Comparison of ENCODE assay signal across 24 mouse cellular contexts in the genomic region with DNA sequence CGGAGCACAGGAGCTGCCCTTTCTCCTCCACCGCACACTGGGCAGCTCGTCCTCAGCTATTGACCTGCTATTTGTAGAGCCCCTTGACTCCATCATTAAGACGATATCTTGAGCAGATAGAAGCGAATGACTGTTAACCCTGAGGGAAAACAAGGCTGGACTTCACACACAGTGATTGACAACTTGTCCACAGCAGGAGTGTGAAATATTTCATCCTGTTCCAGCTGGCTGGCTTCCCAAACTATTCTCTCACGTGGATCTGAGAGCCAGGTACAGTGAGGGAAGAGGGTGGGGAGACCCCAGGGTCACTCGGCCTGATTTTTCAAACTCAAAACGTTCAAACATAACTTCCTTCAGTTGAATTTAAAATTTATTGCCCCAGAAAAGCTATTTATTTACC.
A peak's percentile ranks its signal among the peaks of the same experiment; 100 is the strongest.
DNase-seq lines count a peak whose midpoint lies in the region; ATAC-seq lines count a peak whose summit lies in the region.
"Had no signal": no experiment of that assay in that cellular context is flagged by ENCODE, and none has a peak within 500 bp of the region (broad histone marks: within the 10 kb centered on the region; RNA-seq: fewer than 3 reads in every experiment).

No protein-coding gene starts in this region.

- 66% methylated on average over 8 of the region's 8 CpGs for WGBS in forebrain, embryonic 14.5 days
- 53% methylated on average over 8 of the region's 8 CpGs for WGBS in forebrain, embryonic 13.5 days
- 52% methylated on average over 8 of the region's 8 CpGs for WGBS in neural tube, embryonic 13.5 days
- WGBS in kidney, embryonic 14.5 days, result 21% methylated on average over 8 of the region's 8 CpGs

- no peaks in the 10 kb centered on the region; the same call in 1 of the 2 replicates for H3K4me1 ChIP-seq in forebrain, embryonic 14.5 days (ENCODE audit: control insufficient read depth, insufficient read depth, low read length)
- peaks cover 8% of the 10 kb centered on the region; the same call in 1 of the 2 replicates for H3K4me1 ChIP-seq in forebrain, embryonic 13.5 days
- H3K4me1 ChIP-seq in neural tube, embryonic 13.5 days (replicated peaks), result peaks cover 20% of the 10 kb centered on the region; the same call in 1 of the 2 replicates
- H3K4me1 ChIP-seq in kidney, embryonic 14.5 days (ENCODE audit: control insufficient read depth, insufficient read depth, low read length), result 0 out of 2 replicates have a peak, but pooled peaks cover 3% of the 10 kb centered on the region
- H3K4me1 ChIP-seq: embryonic facial prominence, embryonic 12.5 days; limb, embryonic 13.5 days; liver, embryonic 12.5 days had no signal

- peak; percentile 26; the same call in 1 of the 2 replicates for ATAC-seq in forebrain, embryonic 14.5 days
- ATAC-seq in forebrain, embryonic 13.5 days, result no peak
- no peak for ATAC-seq in neural tube, embryonic 13.5 days (ENCODE audit: low read depth)
- no peak for ATAC-seq in kidney, embryonic 14.5 days (ENCODE audit: low FRiP score, low TSS enrichment)
- ATAC-seq: activated CD4-positive, CD25-positive, alpha-beta regulatory T cell, adult 4 months; intestine, postnatal 0 days; liver, embryonic 12.5 days had no signal

- no peak overlapping the region for H3K4me2 ChIP-seq in forebrain, embryonic 14.5 days (ENCODE audit: low read length)
- no peak overlapping the region for H3K4me2 ChIP-seq in forebrain, embryonic 13.5 days
- no peak overlapping the region for H3K4me2 ChIP-seq in neural tube, embryonic 13.5 days
- H3K4me2 ChIP-seq in kidney, embryonic 14.5 days (replicated peaks; ENCODE audit: low read depth, low read length), result no peak overlapping the region
- H3K4me2 ChIP-seq: embryonic facial prominence, embryonic 12.5 days; heart, embryonic 12.5 days; limb, embryonic 13.5 days; liver, embryonic 12.5 days had no signal

- no peaks in the 10 kb centered on the region for H3K36me3 ChIP-seq in forebrain, embryonic 14.5 days (ENCODE audit: control insufficient read depth, insufficient read depth, low read length)
- H3K36me3 ChIP-seq in forebrain, embryonic 13.5 days (ENCODE audit: poor library complexity, severe bottlenecking), result no peaks in the 10 kb centered on the region
- H3K36me3 ChIP-seq in neural tube, embryonic 13.5 days, result no peaks in the 10 kb centered on the region
- H3K36me3 ChIP-seq in kidney, embryonic 14.5 days (ENCODE audit: control insufficient read depth, insufficient read depth, low read length), result no peaks in the 10 kb centered on the region
- H3K36me3 ChIP-seq: embryonic facial prominence, embryonic 12.5 days; heart, embryonic 12.5 days; limb, embryonic 13.5 days; liver, embryonic 12.5 days had no signal

- DNase-seq in forebrain, embryonic 14.5 days (ENCODE audit: low spot score), result peak; percentile 22
- DNase-seq in kidney, adult 9 months, result peak; percentile 7
- no peak for DNase-seq in kidney, adult 11 months
- no peak for DNase-seq in neural tube, embryonic 10.5 days (ENCODE audit: extremely low spot score, low spot score)
- DNase-seq: adrenal gland, adult 8-10 months; B cell, adult 2 months; gastrocnemius, postnatal 10 days; heart, postnatal 10 days; lung, adult 18-20 months; lung, postnatal 10 days; right cerebral cortex, postnatal 14 days; thymus, adult 2 months; thymus, postnatal 4 days had no signal

- H3K9me3 ChIP-seq in forebrain, embryonic 14.5 days (replicated peaks; ENCODE audit: control insufficient read depth, low read length), result no peaks in the 10 kb centered on the region
- H3K9me3 ChIP-seq in forebrain, embryonic 13.5 days (replicated peaks), result no peaks in the 10 kb centered on the region
- H3K9me3 ChIP-seq in neural tube, embryonic 13.5 days, result no peaks in the 10 kb centered on the region
- H3K9me3 ChIP-seq in kidney, embryonic 14.5 days (ENCODE audit: control insufficient read depth, low read length), result no peaks in the 10 kb centered on the region
- H3K9me3 ChIP-seq: embryonic facial prominence, embryonic 12.5 days; heart, embryonic 12.5 days; limb, embryonic 13.5 days; liver, embryonic 12.5 days had no signal

- H3K4me3 ChIP-seq in forebrain, embryonic 14.5 days (ENCODE audit: low read depth, low read length), result no peak overlapping the region
- H3K4me3 ChIP-seq in forebrain, embryonic 13.5 days, result no peak overlapping the region
- H3K4me3 ChIP-seq in neural tube, embryonic 13.5 days, result no peak overlapping the region
- no peak overlapping the region for H3K4me3 ChIP-seq in kidney, embryonic 14.5 days (ENCODE audit: low read length)
- H3K4me3 ChIP-seq: embryonic facial prominence, embryonic 12.5 days; heart, embryonic 12.5 days; limb, embryonic 13.5 days; liver, embryonic 12.5 days had no signal

- H3K27me3 ChIP-seq in forebrain, embryonic 14.5 days (replicated peaks; ENCODE audit: control insufficient read depth, insufficient read depth, low read length), result no peaks in the 10 kb centered on the region
- no peaks in the 10 kb centered on the region for H3K27me3 ChIP-seq in forebrain, embryonic 13.5 days
- H3K27me3 ChIP-seq in neural tube, embryonic 13.5 days, result no peaks in the 10 kb centered on the region
- H3K27me3 ChIP-seq in kidney, embryonic 14.5 days (ENCODE audit: control insufficient read depth, insufficient read depth, low read length), result no peaks in the 10 kb centered on the region
- H3K27me3 ChIP-seq: embryonic facial prominence, embryonic 12.5 days; heart, embryonic 12.5 days; limb, embryonic 13.5 days; liver, embryonic 12.5 days had no signal

- H3K27ac ChIP-seq in forebrain, embryonic 14.5 days (ENCODE audit: low read depth, low read length), result no peak overlapping the region
- H3K27ac ChIP-seq in forebrain, embryonic 13.5 days, result no peak overlapping the region
- 0 out of 2 replicates have a peak overlapping the region, but pooled peaks have one; percentile 33 for H3K27ac ChIP-seq in neural tube, embryonic 13.5 days (replicated peaks)
- H3K27ac ChIP-seq in kidney, embryonic 14.5 days (ENCODE audit: low read depth, low read length), result no peak overlapping the region
- H3K27ac ChIP-seq: embryonic facial prominence, embryonic 12.5 days; kidney, postnatal 0 days; limb, embryonic 13.5 days; liver, embryonic 12.5 days; stomach, postnatal 0 days had no signal

- no peak overlapping the region for H3K9ac ChIP-seq in forebrain, embryonic 14.5 days (ENCODE audit: low read length)
- no peak overlapping the region for H3K9ac ChIP-seq in forebrain, embryonic 13.5 days
- no peak overlapping the region for H3K9ac ChIP-seq in neural tube, embryonic 13.5 days
- no peak overlapping the region for H3K9ac ChIP-seq in kidney, embryonic 14.5 days (ENCODE audit: low read depth, low read length)
- H3K9ac ChIP-seq: embryonic facial prominence, embryonic 12.5 days; heart, embryonic 12.5 days; limb, embryonic 13.5 days; liver, embryonic 12.5 days had no signal

Comparison
In these comparisons a context has a peak if more than half of its experiments do, and no peak if none do; other contexts are left out.
1. DNase-seq: peak in forebrain, embryonic 14.5 days (single experiment) and kidney, adult 9 months (single experiment); none in kidney, adult 11 months (single experiment) and neural tube, embryonic 10.5 days (single experiment).